Mouse (Mus musculus): Measurements from ENCODE around the gene Trpc7.

DNA sequence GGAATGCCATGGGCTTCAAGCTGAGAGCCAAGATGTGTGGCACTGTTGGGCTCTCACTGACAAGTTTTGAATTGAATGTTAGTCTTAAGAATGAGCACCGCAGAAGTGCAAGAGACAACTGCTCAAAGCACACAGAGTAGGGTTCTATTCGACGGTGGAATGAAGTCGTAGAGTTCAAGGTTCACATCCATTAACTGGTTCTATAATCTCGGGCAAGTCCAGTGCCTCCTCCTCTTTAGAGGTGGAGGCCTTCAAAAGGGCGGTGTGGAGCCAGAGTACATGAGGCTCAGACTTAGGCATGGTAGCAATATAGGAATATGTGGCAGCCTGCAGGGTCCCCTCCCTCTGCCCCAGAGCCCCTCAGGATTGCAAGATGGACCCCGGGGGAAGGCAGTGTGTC lies 98.3 kb downstream of the Trpc7 start:
- TF ChIP-seq CHD2 (IDR thresholded peaks at IDR 0.05; ENCODE audit: low read depth, low read length) = no peak
- TF ChIP-seq MAFK (IDR thresholded peaks at IDR 0.05; ENCODE audit: insufficient read depth, low read depth, low read length) = no peak

Data from ES-E14 (cell line).